Mouse (Mus musculus): ENCODE data around the gene Sugp1.

GRCm38 (mm10) chr8:70104506-70104905, 61.9 kb downstream of the Sugp1 start:
- TF ChIP-seq EP300 (IDR thresholded peaks at IDR 0.05; ENCODE audit: insufficient read depth, low read depth, low read length) (peak; percentile 63; the same call in 1 of the 2 replicates), CTCF (IDR thresholded peaks at IDR 0.05; ENCODE audit: low read depth, low read length) (peak; percentile 95), POLR2A (IDR thresholded peaks at IDR 0.05; ENCODE audit: insufficient read depth, low read length) (no peak)
